In the genomic region with DNA sequence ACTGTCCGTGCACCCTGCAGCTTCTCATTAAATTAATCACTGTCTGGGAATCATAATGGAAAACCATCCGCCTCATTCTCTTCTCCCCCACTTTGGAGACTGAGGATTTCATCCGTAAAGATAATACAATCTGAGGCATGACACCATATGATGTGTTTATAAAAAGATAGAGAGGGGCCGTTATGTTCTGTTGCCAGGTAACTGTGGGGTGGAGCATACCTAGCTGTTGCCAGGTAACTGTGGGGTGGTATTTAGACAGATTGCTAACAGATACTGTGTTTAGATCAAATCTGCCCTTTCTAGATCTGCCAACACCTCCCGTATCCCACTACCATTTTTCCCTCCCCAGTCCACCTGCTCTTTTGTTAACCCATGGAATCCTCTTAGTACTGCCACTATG, we compare ENCODE assay signal across 29 mouse cellular contexts. TPM values are rescaled to one million over a fixed set of nuclear protein-coding genes. Genes with fewer than 3 reads are reported as not detected.
DNase-seq lines count a peak whose midpoint lies in the region; ATAC-seq lines count a peak whose summit lies in the region.
"Had no signal": no experiment of that assay in that cellular context is flagged by ENCODE, and none has a peak within 500 bp of the region (broad histone marks: within the 10 kb centered on the region; RNA-seq: fewer than 3 reads in every experiment).

No protein-coding gene starts in this region.

- no peak overlapping the region for H3K9ac ChIP-seq in forebrain, embryonic 15.5 days (replicated peaks)
- H3K9ac ChIP-seq in forebrain, embryonic 16.5 days (replicated peaks; ENCODE audit: low read depth, low read length), result no peak overlapping the region
- H3K9ac ChIP-seq: embryonic facial prominence, embryonic 13.5 days; limb, embryonic 13.5 days; liver, embryonic 12.5 days; neural tube, embryonic 12.5 days had no signal

- no peaks in the 10 kb centered on the region for H3K36me3 ChIP-seq in forebrain, embryonic 15.5 days
- H3K36me3 ChIP-seq in forebrain, embryonic 10.5 days (replicated peaks), result peaks cover 67% of the 10 kb centered on the region
- H3K36me3 ChIP-seq in forebrain, embryonic 16.5 days (ENCODE audit: control insufficient read depth, insufficient read depth), result no peaks in the 10 kb centered on the region
- H3K36me3 ChIP-seq: limb, embryonic 13.5 days; neural tube, embryonic 12.5 days had no signal

- no peaks in the 10 kb centered on the region for H3K4me1 ChIP-seq in forebrain, embryonic 15.5 days
- peaks cover 7% of the 10 kb centered on the region for H3K4me1 ChIP-seq in forebrain, embryonic 10.5 days
- no peaks in the 10 kb centered on the region for H3K4me1 ChIP-seq in forebrain, embryonic 16.5 days (replicated peaks; ENCODE audit: control insufficient read depth, insufficient read depth, low read length)
- H3K4me1 ChIP-seq: embryonic facial prominence, embryonic 13.5 days; limb, embryonic 13.5 days; liver, embryonic 12.5 days; neural tube, embryonic 12.5 days had no signal

- no peak overlapping the region for H3K4me3 ChIP-seq in forebrain, embryonic 15.5 days
- no peak overlapping the region for H3K4me3 ChIP-seq in forebrain, embryonic 10.5 days
- no peak overlapping the region for H3K4me3 ChIP-seq in forebrain, embryonic 16.5 days (replicated peaks; ENCODE audit: low read length)
- H3K4me3 ChIP-seq: embryonic facial prominence, embryonic 13.5 days; limb, embryonic 13.5 days; liver, embryonic 12.5 days; megakaryocyte, embryonic 14.5 days; neural tube, embryonic 12.5 days had no signal

- peak overlapping the region; percentile 40 for H3K27ac ChIP-seq in forebrain, embryonic 15.5 days (replicated peaks)
- H3K27ac ChIP-seq in forebrain, embryonic 10.5 days, result no peak overlapping the region
- peak overlapping the region; percentile 44 for H3K27ac ChIP-seq in forebrain, embryonic 16.5 days (ENCODE audit: low read length)
- H3K27ac ChIP-seq: embryonic facial prominence, embryonic 13.5 days; kidney, postnatal 0 days; limb, embryonic 13.5 days; liver, embryonic 12.5 days; neural tube, embryonic 12.5 days had no signal

- H3K4me2 ChIP-seq in forebrain, embryonic 15.5 days (replicated peaks), result no peak overlapping the region
- no peak overlapping the region for H3K4me2 ChIP-seq in forebrain, embryonic 16.5 days (ENCODE audit: low read length)
- H3K4me2 ChIP-seq: embryonic facial prominence, embryonic 13.5 days; heart, embryonic 11.5 days; limb, embryonic 13.5 days; liver, embryonic 12.5 days; neural tube, embryonic 12.5 days had no signal

- no peaks in the 10 kb centered on the region for H3K27me3 ChIP-seq in forebrain, embryonic 15.5 days
- H3K27me3 ChIP-seq in forebrain, embryonic 10.5 days (ENCODE audit: poor library complexity, severe bottlenecking), result no peaks in the 10 kb centered on the region
- no peaks in the 10 kb centered on the region for H3K27me3 ChIP-seq in forebrain, embryonic 16.5 days (replicated peaks; ENCODE audit: control insufficient read depth, insufficient read depth, low read length)
- H3K27me3 ChIP-seq: embryonic facial prominence, embryonic 13.5 days; limb, embryonic 13.5 days; liver, embryonic 12.5 days; megakaryocyte, embryonic 14.5 days; neural tube, embryonic 12.5 days had no signal

- no peaks in the 10 kb centered on the region for H3K9me3 ChIP-seq in forebrain, embryonic 15.5 days
- H3K9me3 ChIP-seq in forebrain, embryonic 10.5 days, result no peaks in the 10 kb centered on the region
- H3K9me3 ChIP-seq in forebrain, embryonic 16.5 days (ENCODE audit: control insufficient read depth, low read length), result no peaks in the 10 kb centered on the region
- H3K9me3 ChIP-seq: embryonic facial prominence, embryonic 13.5 days; limb, embryonic 13.5 days; liver, embryonic 12.5 days; megakaryocyte, embryonic 14.5 days; neural tube, embryonic 12.5 days had no signal

- DNase-seq in forebrain, embryonic 10.5 days (ENCODE audit: extremely low spot score, low spot score), result no peak
- peak; percentile 8 for DNase-seq in left cerebral cortex, postnatal 4 days
- no peak for DNase-seq in left cerebral cortex, postnatal 25 days (ENCODE audit: low spot score in 2 of 2)
- DNase-seq in cerebellum, adult 9-10 months, result peak; percentile 68
- DNase-seq in ovary, postnatal 10 days (ENCODE audit: low spot score), result no peak
- DNase-seq in right cerebral cortex, adult 18-20 months, result no peak
- DNase-seq: adrenal gland, adult 8-10 months; embryo, embryonic 11 days; gastrocnemius, postnatal 10 days; heart, adult 11 months; kidney, adult 2 months; layer of hippocampus, postnatal 36 days; lung, adult 18-20 months; lung, postnatal 14 days; midbrain, embryonic 14.5 days; retina, postnatal 1 day; right cerebral cortex, postnatal 4 days; thymus, postnatal 14 days had no signal

- intact Hi-C loops in left cerebral cortex, postnatal 4 days (cut with DNase I), result no loop called here
- intact Hi-C loops in left cerebral cortex, postnatal 25 days (cut with DNase I), result no loop called here

- WGBS in forebrain, embryonic 15.5 days, result 46% methylated on average over 5 of the region's 5 CpGs
- WGBS in forebrain, embryonic 10.5 days, result 79% methylated on average over 5 of the region's 5 CpGs
- 57% methylated on average over 5 of the region's 5 CpGs for WGBS in forebrain, embryonic 16.5 days

- ATAC-seq in forebrain, embryonic 15.5 days (replicated peaks), result 0 out of 2 replicates have a peak, but pooled peaks have one; percentile 53
- ATAC-seq in forebrain, embryonic 16.5 days, result peak; percentile 70
- ATAC-seq: activated CD4-positive, CD25-positive, alpha-beta regulatory T cell, adult 4 months; liver, embryonic 12.5 days had no signal

RNA-seq across cellular contexts. Expression of a gene that starts 11.5 kb away (rescaled TPM):
- 30.4 and 35.4 TPM in 2 replicates for polyA plus RNA-seq in forebrain, embryonic 15.5 days (2015; fragmentation: Nextera tagmentation; extraction: Ambion mirVana)
- 23.3 and 27.1 TPM in 2 replicates for polyA plus RNA-seq in forebrain, embryonic 10.5 days (2016; fragmentation: Nextera tagmentation; extraction: Ambion mirVana)
- 10 to 100 TPM; 46.4 to 48.6 TPM for total RNA-seq in left cerebral cortex, postnatal 4 days (2021)
- total RNA-seq in left cerebral cortex, postnatal 25 days (2021), result 10 to 100 TPM; 30.5 to 33.9 TPM
- 34.2 and 36.2 TPM in 2 replicates for polyA plus RNA-seq in forebrain, embryonic 16.5 days (2015; fragmentation: Nextera tagmentation; extraction: Ambion mirVana)

RNA-seq across cellular contexts. Expression of a gene that starts 18.2 kb away (rescaled TPM):
- 2.7 and 2.8 TPM in 2 replicates for polyA plus RNA-seq in forebrain, embryonic 15.5 days (2015; fragmentation: Nextera tagmentation; extraction: Ambion mirVana)
- 6.2 and 6.6 TPM in 2 replicates for polyA plus RNA-seq in forebrain, embryonic 10.5 days (2016; fragmentation: Nextera tagmentation; extraction: Ambion mirVana)
- total RNA-seq in left cerebral cortex, postnatal 4 days (2021), result not detected
- not detected for total RNA-seq in left cerebral cortex, postnatal 25 days (2021)
- polyA plus RNA-seq in forebrain, embryonic 16.5 days (2015; fragmentation: Nextera tagmentation; extraction: Ambion mirVana), result 3.1 and 3.7 TPM in 2 replicates
- total RNA-seq: layer of hippocampus, postnatal 36 days had no signal
- polyA plus RNA-seq: kidney, adult 2 months; large intestine, adult 2 months had no signal

Comparison
In these comparisons a context has a peak if more than half of its experiments do, and no peak if none do; other contexts are left out.
1. DNase-seq: peak in left cerebral cortex, postnatal 4 days (single experiment) and cerebellum, adult 9-10 months (single experiment); none in forebrain, embryonic 10.5 days (single experiment), left cerebral cortex, postnatal 25 days (0 of 2), ovary, postnatal 10 days (single experiment) and right cerebral cortex, adult 18-20 months (single experiment).